Mouse (Mus musculus): Measurements from ENCODE around the gene Rasl10a. TPM values are rescaled to one million over a fixed set of nuclear protein-coding genes. Genes with fewer than 3 reads are reported as not detected.

Gene Rasl10a
- total and polyA plus RNA-seq, 3 experiments, result 5.0 to 8.1 (median 5.4) TPM

- no peaks in the 10 kb centered on the region for H3K27me3 ChIP-seq (ENCODE audit: control insufficient read depth, insufficient read depth, low read length)
- no peak overlapping the region for H3K27ac ChIP-seq
- H3K4me3 ChIP-seq, result no peak overlapping the region
- H3K79me2 ChIP-seq (replicated peaks; ENCODE audit: control insufficient read depth, insufficient read depth, low read length), result no peaks in the 10 kb centered on the region
- WGBS, result 80% methylated on average over 8 of the region's 8 CpGs
- H3K36me3 ChIP-seq (ENCODE audit: control insufficient read depth, insufficient read depth, low read length), result no peaks in the 10 kb centered on the region
- TF ChIP-seq EP300 (IDR thresholded peaks at IDR 0.05; ENCODE audit: insufficient read depth, low read depth, low read length), result no peak
- no peak for DNase-seq
- H3K4me1 ChIP-seq (ENCODE audit: control insufficient read depth, insufficient read depth, low read length), result no peaks in the 10 kb centered on the region
- no peak overlapping the region for H3K9ac ChIP-seq (ENCODE audit: low read depth, low read length)
- intact Hi-C loops (cut with DNase I), result no loop called here
These were observed 15.1 kb upstream of the Rasl10a start for GRCm38 (mm10) chr11:5042645-5043381.

DNA sequence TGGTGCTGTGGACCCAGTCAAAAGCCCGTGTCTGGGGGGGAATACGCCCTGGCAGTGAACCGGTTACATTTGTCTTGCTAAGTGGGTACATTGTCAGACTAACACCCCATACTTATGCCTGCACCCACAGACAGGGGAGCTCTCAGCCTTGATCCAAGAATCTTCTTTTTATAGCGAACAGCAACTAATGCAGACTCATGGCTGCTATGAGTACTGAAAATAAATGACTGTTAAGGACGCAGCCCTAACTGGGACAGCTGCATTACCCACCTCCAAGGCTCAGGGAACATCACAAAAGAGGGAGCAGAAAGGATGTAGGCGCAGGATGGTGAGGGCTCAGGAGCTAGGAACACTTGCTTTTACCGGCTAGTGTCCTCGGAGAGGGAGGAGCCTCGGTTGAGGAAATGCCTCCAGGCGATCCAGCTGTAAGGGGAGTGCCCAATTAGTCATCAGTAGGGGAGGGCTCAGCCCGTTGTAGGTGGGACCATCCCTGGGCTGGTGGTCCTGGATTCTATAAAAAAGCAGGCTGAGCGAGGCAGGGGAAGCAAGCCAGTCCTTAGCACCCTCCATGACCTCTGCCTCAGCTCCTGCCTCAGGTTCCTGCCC, 11.5 kb upstream of the Rasl10a start:
- Histone ChIP-seq H3K4me3 (no peak overlapping the region), H3K27me3 (ENCODE audit: control insufficient read depth, insufficient read depth, low read length) (no peaks in the 10 kb centered on the region), H3K4me1 (ENCODE audit: control insufficient read depth, insufficient read depth, low read length) (no peaks in the 10 kb centered on the region), H3K27ac (no peak overlapping the region), H3K36me3 (ENCODE audit: control insufficient read depth, insufficient read depth, low read length) (no peaks in the 10 kb centered on the region), H3K79me2 (replicated peaks; ENCODE audit: control insufficient read depth, insufficient read depth, low read length) (no peaks in the 10 kb centered on the region), H3K9ac (ENCODE audit: low read depth, low read length) (no peak overlapping the region)
- intact Hi-C loops (cut with DNase I), result no loop called here
- TF ChIP-seq CTCF (IDR thresholded peaks at IDR 0.05), result no peak
- no peak for TF ChIP-seq EP300 (IDR thresholded peaks at IDR 0.05; ENCODE audit: insufficient read depth, low read depth, low read length)
- TF ChIP-seq POLR2A (IDR thresholded peaks at IDR 0.05; ENCODE audit: insufficient read depth, low read depth, low read length), result no peak
- 47% methylated on average over 12 of the region's 12 CpGs for WGBS
- no peak for DNase-seq

- Histone ChIP-seq H3K79me2 (replicated peaks; ENCODE audit: control insufficient read depth, insufficient read depth, low read length) (no peaks in the 10 kb centered on the region), H3K9ac (ENCODE audit: low read depth, low read length) (no peak overlapping the region), H3K27me3 (ENCODE audit: control insufficient read depth, insufficient read depth, low read length) (no peaks in the 10 kb centered on the region), H3K27ac (no peak overlapping the region), H3K4me1 (ENCODE audit: control insufficient read depth, insufficient read depth, low read length) (no peaks in the 10 kb centered on the region; the same call in 1 of the 2 replicates), H3K36me3 (ENCODE audit: control insufficient read depth, insufficient read depth, low read length) (no peaks in the 10 kb centered on the region), H3K4me3 (no peak overlapping the region)
- TF ChIP-seq CTCF (IDR thresholded peaks at IDR 0.05), result no peak
- TF ChIP-seq POLR2A (IDR thresholded peaks at IDR 0.05; ENCODE audit: insufficient read depth, low read depth, low read length), result no peak
- no peak for TF ChIP-seq EP300 (IDR thresholded peaks at IDR 0.05; ENCODE audit: insufficient read depth, low read depth, low read length)
- intact Hi-C loops (cut with DNase I), result no loop called here
- WGBS, result 87% methylated on average over 10 of the region's 10 CpGs
- DNase-seq, result no peak
These were observed 6.3 kb upstream of the Rasl10a start for GRCm38 (mm10) chr11:5051629-5052028.

GRCm38 (mm10) chr11:5052200-5052854, 5.6 kb upstream of the Rasl10a start:
- Histone ChIP-seq H3K4me3 (no peak overlapping the region), H3K36me3 (ENCODE audit: control insufficient read depth, insufficient read depth, low read length) (no peaks in the 10 kb centered on the region), H3K79me2 (replicated peaks; ENCODE audit: control insufficient read depth, insufficient read depth, low read length) (no peaks in the 10 kb centered on the region), H3K27me3 (ENCODE audit: control insufficient read depth, insufficient read depth, low read length) (no peaks in the 10 kb centered on the region), H3K27ac (no peak overlapping the region), H3K4me1 (ENCODE audit: control insufficient read depth, insufficient read depth, low read length) (no peaks in the 10 kb centered on the region; the same call in 1 of the 2 replicates), H3K9ac (ENCODE audit: low read depth, low read length) (no peak overlapping the region)
- WGBS, result 64% methylated on average over 10 of the region's 10 CpGs
- TF ChIP-seq EP300 (IDR thresholded peaks at IDR 0.05; ENCODE audit: insufficient read depth, low read depth, low read length) (no peak), POLR2A (IDR thresholded peaks at IDR 0.05; ENCODE audit: insufficient read depth, low read depth, low read length) (no peak), CTCF (IDR thresholded peaks at IDR 0.05) (no peak)
- DNase-seq, result no peak
- intact Hi-C loops (cut with DNase I), result no loop called here

DNA sequence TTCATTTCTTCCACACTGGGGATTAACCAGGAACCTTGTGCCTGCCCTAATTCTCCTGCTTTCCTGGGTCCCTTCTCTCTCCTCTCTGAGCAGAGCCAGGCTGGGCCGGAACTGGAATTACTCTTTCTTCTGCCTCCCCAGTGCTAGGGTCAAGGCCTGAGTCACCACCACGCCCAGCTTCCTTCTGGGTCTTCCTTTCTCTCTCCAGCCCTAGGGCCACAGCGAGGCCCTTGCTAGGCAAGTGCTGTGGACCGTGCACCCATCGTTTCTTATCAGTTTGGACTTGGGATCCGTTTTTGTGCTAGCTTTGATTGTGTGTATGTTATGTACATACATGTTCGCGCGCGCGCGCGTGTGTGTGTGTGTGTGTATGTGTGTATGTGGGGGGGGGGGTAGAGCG, 3.8 kb upstream of the Rasl10a start:
- intact Hi-C loops (cut with DNase I), result no loop called here
- DNase-seq, result no peak
- Histone ChIP-seq H3K4me1 (ENCODE audit: control insufficient read depth, insufficient read depth, low read length) (peaks cover 3% of the 10 kb centered on the region), H3K27ac (no peak overlapping the region), H3K27me3 (ENCODE audit: control insufficient read depth, insufficient read depth, low read length) (no peaks in the 10 kb centered on the region), H3K9ac (ENCODE audit: low read depth, low read length) (no peak overlapping the region), H3K4me3 (no peak overlapping the region), H3K36me3 (ENCODE audit: control insufficient read depth, insufficient read depth, low read length) (no peaks in the 10 kb centered on the region), H3K79me2 (replicated peaks; ENCODE audit: control insufficient read depth, insufficient read depth, low read length) (no peaks in the 10 kb centered on the region)
- WGBS, result 79% methylated on average over 14 of the region's 14 CpGs
- TF ChIP-seq EP300 (IDR thresholded peaks at IDR 0.05; ENCODE audit: insufficient read depth, low read depth, low read length), result no peak
- no peak for TF ChIP-seq POLR2A (IDR thresholded peaks at IDR 0.05; ENCODE audit: insufficient read depth, low read depth, low read length)
- no peak for TF ChIP-seq CTCF (IDR thresholded peaks at IDR 0.05)

GRCm38 (mm10) chr11:5054874-5055273, 3.1 kb upstream of the Rasl10a start:
- H3K27ac ChIP-seq, result no peak overlapping the region
- intact Hi-C loops (cut with DNase I), result no loop called here
- H3K79me2 ChIP-seq (replicated peaks; ENCODE audit: control insufficient read depth, insufficient read depth, low read length), result no peaks in the 10 kb centered on the region
- H3K9ac ChIP-seq (ENCODE audit: low read depth, low read length), result no peak overlapping the region
- DNase-seq, result no peak
- TF ChIP-seq CTCF (IDR thresholded peaks at IDR 0.05) (no peak), POLR2A (IDR thresholded peaks at IDR 0.05; ENCODE audit: insufficient read depth, low read depth, low read length) (no peak), EP300 (IDR thresholded peaks at IDR 0.05; ENCODE audit: insufficient read depth, low read depth, low read length) (no peak)
- 44% methylated on average over 6 of the region's 6 CpGs for WGBS
- no peaks in the 10 kb centered on the region for H3K27me3 ChIP-seq (ENCODE audit: control insufficient read depth, insufficient read depth, low read length)
- no peak overlapping the region for H3K4me3 ChIP-seq
- H3K36me3 ChIP-seq (ENCODE audit: control insufficient read depth, insufficient read depth, low read length), result no peaks in the 10 kb centered on the region
- peaks cover 9% of the 10 kb centered on the region for H3K4me1 ChIP-seq (ENCODE audit: control insufficient read depth, insufficient read depth, low read length)
